Mouse (Mus musculus): ENCODE measurements at regions not wholly inside any gene's neighbourhood (a gene's known extent, or its start where the extent isn't known, plus 50 kb on each side); places are given as distances from the start of the nearest gene placed in this dataset.

DNA sequence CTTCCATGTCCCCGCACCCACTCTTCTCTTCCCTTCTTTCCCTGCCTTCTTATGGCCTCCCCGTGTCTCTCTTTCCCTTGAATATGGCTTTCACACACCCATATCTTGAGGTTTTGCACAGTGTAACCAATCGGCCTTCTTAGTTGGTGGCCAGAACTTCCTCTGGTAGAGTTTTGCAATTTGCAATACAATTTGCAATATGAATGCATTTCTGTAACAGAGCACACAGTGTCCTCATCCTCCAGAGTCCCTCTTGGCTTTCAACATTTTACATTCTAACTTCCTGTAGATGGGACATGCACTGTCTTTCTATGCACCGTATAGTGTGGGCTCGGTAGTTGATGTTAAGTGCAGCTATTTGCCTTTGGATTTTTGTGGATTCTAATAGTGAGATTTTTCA lies 265.7 kb upstream of the Kcnj16 start:
- Histone ChIP-seq H3K4me3 (ENCODE audit: low read length) (no peak overlapping the region), H3K27ac (ENCODE audit: low read length) (no peak overlapping the region), H3K27me3 (replicated peaks; ENCODE audit: control insufficient read depth, insufficient read depth, low read length) (no peaks in the 10 kb centered on the region), H3K9me3 (ENCODE audit: control insufficient read depth, low read length) (no peaks in the 10 kb centered on the region), H3K4me2 (ENCODE audit: low read depth, low read length) (no peak overlapping the region), H3K9ac (ENCODE audit: low read depth, low read length) (no peak overlapping the region), H3K4me1 (ENCODE audit: control insufficient read depth, insufficient read depth, low read length) (no peaks in the 10 kb centered on the region), H3K36me3 (ENCODE audit: control insufficient read depth, insufficient read depth, low read length) (no peaks in the 10 kb centered on the region)
- ATAC-seq, result no peak
- WGBS, result 92% methylated on average over 5 of the region's 5 CpGs

DNA sequence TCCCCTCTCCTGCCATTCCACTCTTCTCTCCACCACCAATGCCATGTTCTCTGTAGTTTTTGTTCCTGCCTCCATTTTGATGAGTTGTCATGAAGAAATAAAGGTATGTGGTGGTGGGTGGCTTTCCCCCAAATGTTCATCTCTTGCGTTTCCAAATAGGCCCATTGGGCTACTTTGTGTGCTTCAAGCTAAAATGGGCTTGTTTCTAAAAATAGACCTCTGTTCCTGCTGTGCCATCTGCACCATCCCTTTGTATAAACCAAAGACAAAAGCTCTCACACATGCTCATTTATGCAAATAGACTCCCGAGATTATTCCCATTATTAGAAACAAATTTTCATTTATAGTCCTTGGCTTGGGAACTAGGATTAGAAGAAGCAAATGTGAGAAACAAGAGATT lies 264.3 kb upstream of the Kcnj16 start:
- WGBS, result 82% methylated on average over 2 of the region's 2 CpGs
- H3K4me1 ChIP-seq (ENCODE audit: control insufficient read depth, insufficient read depth, low read length), result no peaks in the 10 kb centered on the region
- no peak for ATAC-seq
- H3K27ac ChIP-seq (ENCODE audit: low read length), result no peak overlapping the region
- no peaks in the 10 kb centered on the region for H3K36me3 ChIP-seq (ENCODE audit: control insufficient read depth, insufficient read depth, low read length)
- no peaks in the 10 kb centered on the region for H3K27me3 ChIP-seq (replicated peaks; ENCODE audit: control insufficient read depth, insufficient read depth, low read length)
- no peak overlapping the region for H3K9ac ChIP-seq (ENCODE audit: low read depth, low read length)
- no peak overlapping the region for H3K4me3 ChIP-seq (ENCODE audit: low read length)
- H3K9me3 ChIP-seq (ENCODE audit: control insufficient read depth, low read length), result no peaks in the 10 kb centered on the region
- no peak overlapping the region for H3K4me2 ChIP-seq (ENCODE audit: low read depth, low read length)

DNA sequence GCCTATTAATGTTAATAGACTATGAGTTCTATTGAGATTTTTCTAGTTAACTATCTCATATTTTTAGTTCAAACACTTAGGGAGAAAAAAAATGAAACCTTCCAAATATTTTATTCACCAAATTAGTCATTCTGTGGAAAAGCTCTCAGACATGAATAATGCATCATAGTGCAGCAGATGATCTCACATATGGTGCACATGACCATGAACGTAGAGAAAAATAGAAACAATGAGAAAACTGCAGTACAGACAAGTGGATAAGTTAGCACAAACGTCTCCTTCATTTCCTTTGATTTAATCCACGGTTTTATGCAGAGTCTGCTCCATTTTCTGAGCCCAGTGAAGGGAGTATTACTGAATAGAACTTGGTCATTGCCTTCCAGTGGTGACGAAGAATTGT lies 260.5 kb upstream of the Kcnj16 start:
- WGBS, result 73% methylated on average over 4 of the region's 4 CpGs
- no peak for ATAC-seq
- no peak overlapping the region for H3K4me2 ChIP-seq (ENCODE audit: low read depth, low read length)
- no peak overlapping the region for H3K9ac ChIP-seq (ENCODE audit: low read depth, low read length)
- H3K36me3 ChIP-seq (ENCODE audit: control insufficient read depth, insufficient read depth, low read length), result no peaks in the 10 kb centered on the region
- H3K9me3 ChIP-seq (ENCODE audit: control insufficient read depth, low read length), result no peaks in the 10 kb centered on the region
- no peak overlapping the region for H3K27ac ChIP-seq (ENCODE audit: low read length)
- H3K4me3 ChIP-seq (ENCODE audit: low read length), result no peak overlapping the region
- H3K27me3 ChIP-seq (replicated peaks; ENCODE audit: control insufficient read depth, insufficient read depth, low read length), result no peaks in the 10 kb centered on the region
- H3K4me1 ChIP-seq (ENCODE audit: control insufficient read depth, insufficient read depth, low read length), result no peaks in the 10 kb centered on the region

DNA sequence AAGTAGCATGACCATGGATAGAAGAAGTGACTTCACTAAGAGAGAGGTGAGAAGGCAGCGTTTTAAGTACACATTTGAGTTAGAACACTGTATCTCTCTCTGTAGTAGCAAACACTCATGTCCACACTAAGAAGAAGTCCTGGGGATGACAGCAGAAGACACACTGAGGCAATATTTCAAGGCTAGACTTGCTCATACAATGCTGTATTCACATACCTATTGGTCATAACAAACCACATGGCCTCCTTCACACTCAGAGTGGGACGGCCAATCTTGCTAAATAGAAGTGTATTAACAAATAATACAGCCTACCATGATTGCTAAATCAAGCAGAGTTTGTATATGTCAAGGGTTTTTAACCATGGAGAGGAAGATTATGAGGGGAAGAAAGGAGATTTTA lies 252.5 kb upstream of the Kcnj16 start:
- no peaks in the 10 kb centered on the region for H3K36me3 ChIP-seq (ENCODE audit: control insufficient read depth, insufficient read depth, low read length)
- WGBS, result 82% methylated on average over 2 of the region's 2 CpGs
- no peaks in the 10 kb centered on the region for H3K9me3 ChIP-seq (ENCODE audit: control insufficient read depth, low read length)
- no peak overlapping the region for H3K4me2 ChIP-seq (ENCODE audit: low read depth, low read length)
- no peak for ATAC-seq
- no peak overlapping the region for H3K27ac ChIP-seq (ENCODE audit: low read length)
- no peak overlapping the region for H3K9ac ChIP-seq (ENCODE audit: low read depth, low read length)
- H3K4me1 ChIP-seq (ENCODE audit: control insufficient read depth, insufficient read depth, low read length), result no peaks in the 10 kb centered on the region
- no peaks in the 10 kb centered on the region for H3K27me3 ChIP-seq (replicated peaks; ENCODE audit: control insufficient read depth, insufficient read depth, low read length)
- H3K4me3 ChIP-seq (ENCODE audit: low read length), result no peak overlapping the region

DNA sequence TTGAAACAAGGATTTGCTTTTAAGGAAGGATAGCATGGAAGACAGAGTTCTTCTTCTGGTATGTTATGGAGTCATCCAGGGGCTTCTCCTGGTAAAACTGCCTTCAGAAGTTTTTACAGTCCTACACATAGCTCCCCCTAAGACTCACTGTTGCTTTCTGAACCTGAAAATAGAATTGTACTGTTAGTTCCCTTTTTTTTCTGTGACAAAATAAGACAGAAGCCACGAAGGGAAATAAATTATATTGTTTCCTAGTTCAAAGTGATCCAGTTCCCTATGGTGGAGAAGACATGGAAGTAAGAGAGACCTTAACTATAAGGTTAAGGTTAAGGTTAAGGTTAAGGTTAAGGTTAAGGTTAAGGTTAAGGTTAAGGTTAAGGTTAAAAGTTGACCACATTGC lies 251.5 kb upstream of the Kcnj16 start:
- no peaks in the 10 kb centered on the region for H3K9me3 ChIP-seq (ENCODE audit: control insufficient read depth, low read length)
- ATAC-seq, result no peak
- no peak overlapping the region for H3K4me3 ChIP-seq (ENCODE audit: low read length)
- WGBS, result 59% methylated on average over 1 of the region's 1 CpGs
- H3K9ac ChIP-seq (ENCODE audit: low read depth, low read length), result no peak overlapping the region
- no peaks in the 10 kb centered on the region for H3K4me1 ChIP-seq (ENCODE audit: control insufficient read depth, insufficient read depth, low read length)
- H3K27ac ChIP-seq (ENCODE audit: low read length), result no peak overlapping the region
- no peak overlapping the region for H3K4me2 ChIP-seq (ENCODE audit: low read depth, low read length)
- H3K36me3 ChIP-seq (ENCODE audit: control insufficient read depth, insufficient read depth, low read length), result no peaks in the 10 kb centered on the region
- H3K27me3 ChIP-seq (replicated peaks; ENCODE audit: control insufficient read depth, insufficient read depth, low read length), result no peaks in the 10 kb centered on the region

DNA sequence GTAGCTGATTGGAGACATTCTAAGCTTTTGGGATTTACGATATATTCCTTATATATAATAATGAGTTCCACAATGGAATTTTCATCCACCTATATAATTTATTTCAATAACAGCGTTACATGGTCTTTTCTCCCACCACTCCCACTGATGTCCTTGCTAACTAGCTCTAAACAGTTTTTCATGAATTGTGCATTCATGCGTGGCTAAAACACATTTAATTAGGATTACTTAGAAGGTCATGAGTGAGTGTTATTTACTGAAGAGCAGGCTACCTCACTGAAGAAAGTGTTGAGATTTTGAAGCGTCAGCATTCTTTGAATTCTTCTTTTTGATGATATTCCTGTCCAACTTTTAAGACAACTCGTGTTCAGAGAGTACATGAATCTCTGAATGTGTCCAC lies 245.1 kb upstream of the Kcnj16 start:
- no peak overlapping the region for H3K4me3 ChIP-seq (ENCODE audit: low read length)
- no peaks in the 10 kb centered on the region for H3K4me1 ChIP-seq (ENCODE audit: control insufficient read depth, insufficient read depth, low read length)
- no peaks in the 10 kb centered on the region for H3K9me3 ChIP-seq (ENCODE audit: control insufficient read depth, low read length)
- H3K4me2 ChIP-seq (ENCODE audit: low read depth, low read length), result no peak overlapping the region
- no peak for ATAC-seq
- no peak overlapping the region for H3K27ac ChIP-seq (ENCODE audit: low read length)
- no peak overlapping the region for H3K9ac ChIP-seq (ENCODE audit: low read depth, low read length)
- no peaks in the 10 kb centered on the region for H3K27me3 ChIP-seq (replicated peaks; ENCODE audit: control insufficient read depth, insufficient read depth, low read length)
- 81% methylated on average over 5 of the region's 5 CpGs for WGBS
- H3K36me3 ChIP-seq (ENCODE audit: control insufficient read depth, insufficient read depth, low read length), result no peaks in the 10 kb centered on the region

DNA sequence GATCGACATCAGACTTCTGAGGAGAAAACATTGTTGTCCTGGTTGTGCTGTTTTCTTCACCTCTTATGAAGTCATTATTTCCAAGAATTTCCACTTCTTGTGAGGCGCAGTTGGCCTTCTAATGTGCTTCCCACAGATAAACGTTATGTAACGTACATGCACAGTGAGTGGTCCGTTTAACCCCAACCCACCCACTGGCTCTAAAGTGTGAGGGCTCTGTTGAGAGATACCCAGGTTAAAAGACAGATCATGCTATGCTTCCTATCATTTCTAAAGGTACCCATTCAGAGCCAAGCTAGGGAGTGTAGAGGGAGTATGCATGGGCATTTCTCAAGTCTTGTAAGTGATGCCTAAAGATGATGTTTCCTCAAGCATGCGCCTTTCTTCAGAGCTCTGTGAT lies 243.9 kb upstream of the Kcnj16 start:
- Histone ChIP-seq H3K9me3 (ENCODE audit: control insufficient read depth, low read length) (no peaks in the 10 kb centered on the region), H3K27me3 (replicated peaks; ENCODE audit: control insufficient read depth, insufficient read depth, low read length) (no peaks in the 10 kb centered on the region), H3K4me2 (ENCODE audit: low read depth, low read length) (no peak overlapping the region), H3K4me1 (ENCODE audit: control insufficient read depth, insufficient read depth, low read length) (no peaks in the 10 kb centered on the region), H3K9ac (ENCODE audit: low read depth, low read length) (no peak overlapping the region), H3K27ac (ENCODE audit: low read length) (no peak overlapping the region), H3K36me3 (ENCODE audit: control insufficient read depth, insufficient read depth, low read length) (no peaks in the 10 kb centered on the region), H3K4me3 (ENCODE audit: low read length) (no peak overlapping the region)
- ATAC-seq, result no peak
- 84% methylated on average over 6 of the region's 6 CpGs for WGBS

DNA sequence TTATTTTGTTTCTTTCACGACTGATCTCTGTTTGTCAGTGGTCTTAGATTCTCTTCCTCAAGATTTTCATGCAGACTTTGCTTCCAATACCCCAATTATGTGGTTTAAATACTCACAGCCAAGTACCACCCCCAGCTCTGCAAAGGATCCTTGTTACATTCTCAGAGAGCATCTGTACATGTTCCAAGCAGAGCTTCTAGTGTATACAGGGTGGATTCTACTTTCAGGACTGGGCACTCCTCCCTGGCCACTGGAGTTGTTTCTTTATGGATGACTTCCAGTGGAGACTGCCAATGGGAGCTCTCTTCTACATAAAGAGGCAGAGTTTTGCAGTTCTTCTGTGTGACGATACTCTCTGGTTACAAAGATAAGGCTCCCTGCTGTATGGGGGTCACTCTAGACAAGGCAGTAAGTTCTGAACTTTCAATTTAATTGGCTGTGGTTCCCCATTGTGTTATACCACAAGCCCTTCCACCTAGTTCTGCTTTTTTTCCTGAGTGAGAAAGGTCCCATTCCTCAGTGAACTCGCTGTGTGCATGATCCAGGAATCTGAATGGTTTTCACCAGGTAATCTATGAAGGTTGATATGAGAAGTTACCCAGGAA lies 240.4 kb upstream of the Kcnj16 start:
- H3K9ac ChIP-seq (ENCODE audit: low read depth, low read length), result no peak overlapping the region
- H3K36me3 ChIP-seq (ENCODE audit: control insufficient read depth, insufficient read depth, low read length), result no peaks in the 10 kb centered on the region
- H3K4me2 ChIP-seq (ENCODE audit: low read depth, low read length), result no peak overlapping the region
- no peaks in the 10 kb centered on the region for H3K9me3 ChIP-seq (ENCODE audit: control insufficient read depth, low read length)
- H3K27me3 ChIP-seq (replicated peaks; ENCODE audit: control insufficient read depth, insufficient read depth, low read length), result no peaks in the 10 kb centered on the region
- no peak for ATAC-seq
- H3K4me1 ChIP-seq (ENCODE audit: control insufficient read depth, insufficient read depth, low read length), result no peaks in the 10 kb centered on the region
- no peak overlapping the region for H3K27ac ChIP-seq (ENCODE audit: low read length)
- H3K4me3 ChIP-seq (ENCODE audit: low read length), result no peak overlapping the region
- WGBS, result 74% methylated on average over 3 of the region's 3 CpGs

DNA sequence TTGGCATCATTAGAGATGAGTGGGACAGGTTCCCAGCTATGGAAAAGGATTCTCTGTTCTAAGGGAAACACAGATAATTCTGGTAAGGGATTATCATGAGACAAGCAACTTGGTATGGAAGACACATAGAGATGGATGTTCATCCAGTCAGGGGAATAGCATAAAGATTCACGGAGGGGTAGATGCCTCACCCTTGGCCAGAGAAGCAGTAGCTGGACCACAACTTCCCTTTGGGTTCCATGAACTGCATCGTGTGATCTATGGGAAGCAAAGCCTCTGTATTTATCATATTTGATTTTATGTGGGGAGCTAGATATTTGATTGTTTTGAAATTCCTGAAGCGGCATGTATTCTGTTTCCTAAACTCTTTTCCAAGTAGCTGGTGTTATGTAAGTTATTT lies 236.3 kb upstream of the Kcnj16 start:
- Histone ChIP-seq H3K4me2 (ENCODE audit: low read depth, low read length) (no peak overlapping the region), H3K4me1 (ENCODE audit: control insufficient read depth, insufficient read depth, low read length) (no peaks in the 10 kb centered on the region), H3K36me3 (ENCODE audit: control insufficient read depth, insufficient read depth, low read length) (no peaks in the 10 kb centered on the region), H3K27me3 (replicated peaks; ENCODE audit: control insufficient read depth, insufficient read depth, low read length) (no peaks in the 10 kb centered on the region), H3K9ac (ENCODE audit: low read depth, low read length) (no peak overlapping the region), H3K4me3 (ENCODE audit: low read length) (no peak overlapping the region), H3K9me3 (ENCODE audit: control insufficient read depth, low read length) (no peaks in the 10 kb centered on the region), H3K27ac (ENCODE audit: low read length) (no peak overlapping the region)
- 80% methylated on average over 3 of the region's 3 CpGs for WGBS
- no peak for ATAC-seq

DNA sequence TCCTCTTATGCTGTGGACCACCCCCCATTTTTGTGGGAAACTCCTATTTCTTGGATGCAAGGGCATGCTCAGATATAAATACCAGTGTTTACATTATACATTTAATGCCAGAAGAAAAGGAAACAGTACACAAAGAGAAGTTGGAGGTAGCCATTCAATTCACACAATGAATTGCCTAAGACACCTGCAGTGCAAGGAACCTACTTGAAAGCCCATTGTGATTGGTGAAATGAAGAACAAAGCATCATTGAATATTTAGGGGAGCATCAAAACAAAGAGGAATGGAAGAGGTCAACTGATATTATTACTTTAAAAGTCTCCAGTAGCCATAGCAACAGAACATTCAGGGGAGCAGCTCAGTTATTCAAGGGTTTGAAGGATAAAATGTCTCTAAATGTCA lies 193.7 kb upstream of the Kcnj16 start:
- no peaks in the 10 kb centered on the region for H3K36me3 ChIP-seq (ENCODE audit: control insufficient read depth, insufficient read depth, low read length)
- no peak overlapping the region for H3K4me2 ChIP-seq (ENCODE audit: low read depth, low read length)
- H3K27me3 ChIP-seq (replicated peaks; ENCODE audit: control insufficient read depth, insufficient read depth, low read length), result no peaks in the 10 kb centered on the region
- ATAC-seq, result no peak
- no peak overlapping the region for H3K9ac ChIP-seq (ENCODE audit: low read depth, low read length)
- no peaks in the 10 kb centered on the region for H3K9me3 ChIP-seq (ENCODE audit: control insufficient read depth, low read length)
- H3K4me1 ChIP-seq (ENCODE audit: control insufficient read depth, insufficient read depth, low read length), result no peaks in the 10 kb centered on the region
- H3K27ac ChIP-seq (ENCODE audit: low read length), result no peak overlapping the region
- no peak overlapping the region for H3K4me3 ChIP-seq (ENCODE audit: low read length)
